Mouse (Mus musculus): ENCODE results near the gene Mybl2. TPM values are rescaled to one million over a fixed set of nuclear protein-coding genes. Genes with fewer than 3 reads are reported as not detected.

The Mybl2 gene
- polyA plus RNA-seq, 1 experiment from 2014 or later, result 29.8 TPM

- Histone ChIP-seq H3K4me3 (ENCODE audit: low read depth, low read length) (no peak overlapping the region), H3K27ac (ENCODE audit: low read depth, low read length) (no peak overlapping the region), H3K27me3 (ENCODE audit: control insufficient read depth, insufficient read depth, low read length) (no peaks in the 10 kb centered on the region), H3K4me2 (peak overlapping the region; percentile 17; the same call in 1 of the 2 replicates), H3K36me3 (ENCODE audit: control insufficient read depth, insufficient read depth, low read length) (no peaks in the 10 kb centered on the region), H3K9me3 (ENCODE audit: control insufficient read depth, low read length) (no peaks in the 10 kb centered on the region), H3K4me1 (ENCODE audit: control insufficient read depth, insufficient read depth, low read length) (peaks cover 19% of the 10 kb centered on the region), H3K9ac (ENCODE audit: low read length) (no peak overlapping the region)
- ATAC-seq (ENCODE audit: low FRiP score) (peak; percentile 73), DNase-seq (ENCODE audit: low spot score, missing footprints) (no peak)
- 35% methylated on average over 16 of the region's 16 CpGs for WGBS
Measured at GRCm38 (mm10) chr2:163111413-163112201, 57.1 kb downstream of the Mybl2 start.

GRCm38 (mm10) chr2:163120626-163121352, 66.3 kb downstream of the Mybl2 start:
- Histone ChIP-seq H3K27ac (ENCODE audit: low read depth, low read length) (no peak overlapping the region), H3K27me3 (ENCODE audit: control insufficient read depth, insufficient read depth, low read length) (0 out of 2 replicates have a peak, but pooled peaks cover 3% of the 10 kb centered on the region), H3K4me1 (ENCODE audit: control insufficient read depth, insufficient read depth, low read length) (peaks cover 5% of the 10 kb centered on the region), H3K9ac (ENCODE audit: low read length) (no peak overlapping the region), H3K9me3 (ENCODE audit: control insufficient read depth, low read length) (no peaks in the 10 kb centered on the region), H3K36me3 (ENCODE audit: control insufficient read depth, insufficient read depth, low read length) (no peaks in the 10 kb centered on the region), H3K4me3 (ENCODE audit: low read depth, low read length) (no peak overlapping the region), H3K4me2 (no peak overlapping the region)
- no peak for DNase-seq (ENCODE audit: low spot score, missing footprints)
- 66% methylated on average over 15 of the region's 15 CpGs for WGBS
- no peak for ATAC-seq (ENCODE audit: low FRiP score)

GRCm38 (mm10) chr2:163121353-163121660, 66.8 kb downstream of the Mybl2 start:
- no peaks in the 10 kb centered on the region for H3K9me3 ChIP-seq (ENCODE audit: control insufficient read depth, low read length)
- no peak overlapping the region for H3K27ac ChIP-seq (ENCODE audit: low read depth, low read length)
- no peak overlapping the region for H3K4me2 ChIP-seq
- ATAC-seq (ENCODE audit: low FRiP score) (no peak), DNase-seq (ENCODE audit: low spot score, missing footprints) (no peak)
- no peaks in the 10 kb centered on the region for H3K36me3 ChIP-seq (ENCODE audit: control insufficient read depth, insufficient read depth, low read length)
- WGBS, result 92% methylated on average over 3 of the region's 3 CpGs
- H3K4me3 ChIP-seq (ENCODE audit: low read depth, low read length), result no peak overlapping the region
- peaks cover 5% of the 10 kb centered on the region for H3K4me1 ChIP-seq (ENCODE audit: control insufficient read depth, insufficient read depth, low read length)
- H3K27me3 ChIP-seq (ENCODE audit: control insufficient read depth, insufficient read depth, low read length), result 0 out of 2 replicates have a peak, but pooled peaks cover 3% of the 10 kb centered on the region
- no peak overlapping the region for H3K9ac ChIP-seq (ENCODE audit: low read length)

GRCm38 (mm10) chr2:163122319-163122718, 67.8 kb downstream of the Mybl2 start:
- Histone ChIP-seq H3K27ac (ENCODE audit: low read depth, low read length) (no peak overlapping the region), H3K9me3 (ENCODE audit: control insufficient read depth, low read length) (peaks cover 1% of the 10 kb centered on the region; the same call in 1 of the 2 replicates), H3K4me2 (peak overlapping the region; percentile 9; the same call in 1 of the 2 replicates), H3K27me3 (ENCODE audit: control insufficient read depth, insufficient read depth, low read length) (0 out of 2 replicates have a peak, but pooled peaks cover 3% of the 10 kb centered on the region), H3K4me3 (ENCODE audit: low read depth, low read length) (no peak overlapping the region), H3K4me1 (ENCODE audit: control insufficient read depth, insufficient read depth, low read length) (peaks cover 5% of the 10 kb centered on the region), H3K9ac (ENCODE audit: low read length) (no peak overlapping the region), H3K36me3 (ENCODE audit: control insufficient read depth, insufficient read depth, low read length) (no peaks in the 10 kb centered on the region)
- ATAC-seq (ENCODE audit: low FRiP score) (peak; percentile 95), DNase-seq (ENCODE audit: low spot score, missing footprints) (no peak)
- 29% methylated on average over 9 of the region's 9 CpGs for WGBS

- DNase-seq (ENCODE audit: low spot score, missing footprints), result no peak
- no peak overlapping the region for H3K4me3 ChIP-seq (ENCODE audit: low read depth, low read length)
- no peaks in the 10 kb centered on the region for H3K36me3 ChIP-seq (ENCODE audit: control insufficient read depth, insufficient read depth, low read length)
- no peak overlapping the region for H3K9ac ChIP-seq (ENCODE audit: low read length)
- H3K4me1 ChIP-seq (ENCODE audit: control insufficient read depth, insufficient read depth, low read length), result peaks cover 5% of the 10 kb centered on the region
- no peak overlapping the region for H3K27ac ChIP-seq (ENCODE audit: low read depth, low read length)
- peaks cover 5% of the 10 kb centered on the region; the same call in 1 of the 2 replicates for H3K9me3 ChIP-seq (ENCODE audit: control insufficient read depth, low read length)
- no peak overlapping the region for H3K4me2 ChIP-seq
- WGBS, result 89% methylated on average over 5 of the region's 5 CpGs
- 0 out of 2 replicates have a peak, but pooled peaks cover 3% of the 10 kb centered on the region for H3K27me3 ChIP-seq (ENCODE audit: control insufficient read depth, insufficient read depth, low read length)
- ATAC-seq (ENCODE audit: low FRiP score), result no peak
Measured at GRCm38 (mm10) chr2:163123496-163123895, 69.0 kb downstream of the Mybl2 start.

GRCm38 (mm10) chr2:163130837-163131236, 76.3 kb downstream of the Mybl2 start:
- no peak for DNase-seq (ENCODE audit: low spot score, missing footprints)
- Histone ChIP-seq H3K4me3 (ENCODE audit: low read depth, low read length) (no peak overlapping the region), H3K4me1 (ENCODE audit: control insufficient read depth, insufficient read depth, low read length) (no peaks in the 10 kb centered on the region), H3K36me3 (ENCODE audit: control insufficient read depth, insufficient read depth, low read length) (no peaks in the 10 kb centered on the region), H3K27me3 (ENCODE audit: control insufficient read depth, insufficient read depth, low read length) (no peaks in the 10 kb centered on the region), H3K9ac (ENCODE audit: low read length) (no peak overlapping the region), H3K27ac (ENCODE audit: low read depth, low read length) (no peak overlapping the region), H3K4me2 (no peak overlapping the region), H3K9me3 (ENCODE audit: control insufficient read depth, low read length) (peaks cover 5% of the 10 kb centered on the region; the same call in 1 of the 2 replicates)
- ATAC-seq (ENCODE audit: low FRiP score), result no peak
- WGBS, result 74% methylated on average over 5 of the region's 5 CpGs

GRCm38 (mm10) chr2:163132314-163132713, 77.8 kb downstream of the Mybl2 start:
- H3K9me3 ChIP-seq (ENCODE audit: control insufficient read depth, low read length), result peaks cover 4% of the 10 kb centered on the region; the same call in 1 of the 2 replicates
- 92% methylated on average over 5 of the region's 5 CpGs for WGBS
- no peak overlapping the region for H3K4me2 ChIP-seq
- H3K9ac ChIP-seq (ENCODE audit: low read length), result no peak overlapping the region
- H3K36me3 ChIP-seq (ENCODE audit: control insufficient read depth, insufficient read depth, low read length), result no peaks in the 10 kb centered on the region
- ATAC-seq (ENCODE audit: low FRiP score), result no peak
- H3K27me3 ChIP-seq (ENCODE audit: control insufficient read depth, insufficient read depth, low read length), result no peaks in the 10 kb centered on the region
- no peak overlapping the region for H3K27ac ChIP-seq (ENCODE audit: low read depth, low read length)
- no peaks in the 10 kb centered on the region for H3K4me1 ChIP-seq (ENCODE audit: control insufficient read depth, insufficient read depth, low read length)
- no peak overlapping the region for H3K4me3 ChIP-seq (ENCODE audit: low read depth, low read length)
- no peak for DNase-seq (ENCODE audit: low spot score, missing footprints)
